Mouse (Mus musculus): ENCODE data around the gene Zfp819. TPM values are rescaled to one million over a fixed set of nuclear protein-coding genes. Genes with fewer than 3 reads are reported as not detected.

The Zfp819 gene
- not detected for polyA plus RNA-seq (2012; fragmentation: generic; extraction: Trizol)

DNA sequence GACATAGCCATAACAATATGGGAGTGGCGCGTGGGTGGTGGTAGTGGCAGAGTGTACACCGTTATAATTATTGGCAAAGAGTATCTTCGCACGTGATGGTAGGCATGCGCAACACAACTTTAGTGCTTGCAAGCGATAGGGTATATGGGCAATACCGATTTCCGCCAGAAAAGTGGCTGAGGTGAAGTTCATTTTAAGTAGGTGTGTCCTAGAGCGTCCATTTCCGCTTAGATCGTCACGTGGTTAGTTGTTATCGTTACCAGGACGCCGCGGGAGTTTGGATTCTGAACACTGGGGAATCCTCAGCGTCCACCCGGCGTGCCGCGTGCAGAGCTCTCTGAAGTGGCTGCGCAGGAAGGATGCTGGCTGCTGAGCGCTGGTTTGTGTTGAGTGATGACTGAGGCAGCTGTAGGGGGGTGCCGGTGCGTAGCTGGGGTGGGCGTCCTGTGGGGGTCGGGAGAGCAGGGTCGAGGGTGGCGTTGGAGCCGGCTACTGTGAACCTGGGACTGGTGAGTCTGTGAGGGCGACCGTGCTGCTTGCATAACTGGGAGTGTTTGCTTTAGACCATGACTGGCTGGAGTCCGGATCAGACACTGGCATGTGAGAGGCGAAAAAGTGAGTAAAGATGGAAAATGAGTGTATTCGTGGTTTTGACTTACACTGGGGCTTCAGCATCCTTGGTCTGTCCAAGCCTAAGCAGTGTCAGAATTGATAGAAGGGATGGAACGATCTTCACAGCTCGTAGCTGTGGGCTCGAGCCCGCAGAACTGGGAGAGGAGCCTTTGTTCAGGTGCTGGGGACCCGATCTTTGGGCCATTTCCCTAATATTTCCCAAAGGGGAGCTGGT, at the start of gene Zfp819:
TSS of gene Zfp819 (plus strand) at position 274 of the 847 bp plus-strand sequence.
- H3K4me2 ChIP-seq (ENCODE audit: low read depth), result no peak within 1 kb of the TSS
- TF ChIP-seq MYOD1 (IDR thresholded peaks at IDR 0.05; ENCODE audit: control insufficient read depth in 1 of 3, insufficient read length in 2 of 3, low read depth in 2 of 3) (no peak), TCF3 (IDR thresholded peaks at IDR 0.05; ENCODE audit: insufficient read length, low read depth) (no peak), TCF12 (IDR thresholded peaks at IDR 0.05; ENCODE audit: insufficient read depth, poor library complexity, severe bottlenecking) (no peak), MYOG (IDR thresholded peaks at IDR 0.05; ENCODE audit: control insufficient read depth in 1 of 3, insufficient read depth in 1 of 3, insufficient read length in 2 of 3, low read depth in 2 of 3) (no peak), POLR2A (IDR thresholded peaks at IDR 0.05; ENCODE audit: insufficient read length, low read depth) (no peak), CEBPB (IDR thresholded peaks at IDR 0.05; ENCODE audit: insufficient read depth, poor library complexity, severe bottlenecking) (no peak), USF1 (IDR thresholded peaks at IDR 0.05; ENCODE audit: low read depth) (no peak), E2F4 (IDR thresholded peaks at IDR 0.05; ENCODE audit: insufficient read depth) (no peak), MAX (IDR thresholded peaks at IDR 0.05; ENCODE audit: low read depth) (no peak), POLR2AphosphoS2 (IDR thresholded peaks at IDR 0.05; ENCODE audit: insufficient read length, low read depth) (no peak), SRF (IDR thresholded peaks at IDR 0.05; ENCODE audit: control insufficient read depth, insufficient read length, low read depth) (no peak), REST (IDR thresholded peaks at IDR 0.05; ENCODE audit: insufficient read depth, insufficient read length) (no peak)

GRCm38 (mm10) chr7:43562006-43562633, 44.8 kb upstream of the Zfp819 start, which contains the start of gene Zfp658:
Zfp658 (plus strand) TSS chr7:43562256.
- Histone ChIP-seq H3K79me2 (ENCODE audit: control insufficient read depth, insufficient read depth) (no peaks in the 10 kb centered on the region), H3ac (ENCODE audit: control insufficient read depth, insufficient read length) (peak within 1 kb of the TSS; percentile 19), H3K27me3 (ENCODE audit: control insufficient read depth, insufficient read depth, insufficient read length) (no peaks in the 10 kb centered on the region), H3K4me3 (peak within 1 kb of the TSS; percentile 56), H3K4me2 (ENCODE audit: low read depth) (peak within 1 kb of the TSS; percentile 97), H3K36me3 (ENCODE audit: control insufficient read depth, insufficient read depth) (no peaks in the 10 kb centered on the region)
- TF ChIP-seq POLR2AphosphoS2 (IDR thresholded peaks at IDR 0.05; ENCODE audit: insufficient read length, low read depth) (no peak), MYOG (IDR thresholded peaks at IDR 0.05; ENCODE audit: control insufficient read depth in 1 of 3, insufficient read depth in 1 of 3, insufficient read length in 2 of 3, low read depth in 2 of 3) (peak in 1 of 3 experiments; percentile 27), CEBPB (IDR thresholded peaks at IDR 0.05; ENCODE audit: insufficient read depth, poor library complexity, severe bottlenecking) (no peak), MAX (IDR thresholded peaks at IDR 0.05; ENCODE audit: low read depth) (no peak)

More for the DNA sequence above, at the start of gene Zfp819:
- Histone ChIP-seq H3ac (ENCODE audit: control insufficient read depth, insufficient read length) (no peak within 1 kb of the TSS), H3K4me3 (no peak within 1 kb of the TSS), H3K36me3 (ENCODE audit: control insufficient read depth, insufficient read depth) (no peaks in the 10 kb centered on the region), H3K27me3 (ENCODE audit: control insufficient read depth, insufficient read depth, insufficient read length) (no peaks in the 10 kb centered on the region), H3K79me2 (ENCODE audit: control insufficient read depth, insufficient read depth) (no peaks in the 10 kb centered on the region)

GRCm38 (mm10) chr7:43562651-43563070, 44.3 kb upstream of the Zfp819 start:
- H3ac ChIP-seq (ENCODE audit: control insufficient read depth, insufficient read length), result peak overlapping the region; percentile 19
- peak overlapping the region; percentile 97 for H3K4me2 ChIP-seq (ENCODE audit: low read depth)
- no peaks in the 10 kb centered on the region for H3K27me3 ChIP-seq (ENCODE audit: control insufficient read depth, insufficient read depth, insufficient read length)
- peak overlapping the region; percentile 56 for H3K4me3 ChIP-seq
- H3K79me2 ChIP-seq (ENCODE audit: control insufficient read depth, insufficient read depth), result no peaks in the 10 kb centered on the region
- TF ChIP-seq CEBPB (IDR thresholded peaks at IDR 0.05; ENCODE audit: insufficient read depth, poor library complexity, severe bottlenecking), result no peak
- TF ChIP-seq USF1 (IDR thresholded peaks at IDR 0.05; ENCODE audit: low read depth), result no peak
- H3K36me3 ChIP-seq (ENCODE audit: control insufficient read depth, insufficient read depth), result peaks cover under 1% of the 10 kb centered on the region

DNA sequence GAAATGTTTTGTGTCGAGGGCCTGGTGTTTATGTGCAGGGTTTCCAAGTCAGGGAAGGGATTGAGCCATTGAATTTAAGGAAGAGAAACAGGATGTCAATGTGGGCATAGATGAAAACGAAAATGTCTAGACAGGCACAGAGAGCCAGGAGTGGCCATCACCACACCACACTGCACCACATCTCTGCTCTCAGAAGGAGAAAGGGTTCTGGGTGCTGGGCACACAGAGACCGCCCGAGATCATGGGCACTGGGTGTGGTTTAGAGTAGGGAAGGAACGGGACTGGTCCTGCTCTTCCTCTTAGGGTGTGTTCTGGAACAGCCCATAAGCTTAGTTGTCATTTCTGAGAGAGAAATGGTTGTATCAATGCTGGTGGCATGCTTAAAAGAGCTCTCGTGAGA, 43.7 kb upstream of the Zfp819 start:
- peaks cover 4% of the 10 kb centered on the region for H3K36me3 ChIP-seq (ENCODE audit: control insufficient read depth, insufficient read depth)
- H3ac ChIP-seq (ENCODE audit: control insufficient read depth, insufficient read length), result peak overlapping the region; percentile 19
- TF ChIP-seq REST (IDR thresholded peaks at IDR 0.05; ENCODE audit: insufficient read depth, insufficient read length), result no peak
- TF ChIP-seq CEBPB (IDR thresholded peaks at IDR 0.05; ENCODE audit: insufficient read depth, poor library complexity, severe bottlenecking), result no peak
- TF ChIP-seq MAX (IDR thresholded peaks at IDR 0.05; ENCODE audit: low read depth), result no peak
- no peak for TF ChIP-seq E2F4 (IDR thresholded peaks at IDR 0.05; ENCODE audit: insufficient read depth)
- TF ChIP-seq TCF3 (IDR thresholded peaks at IDR 0.05; ENCODE audit: insufficient read length, low read depth), result no peak
- TF ChIP-seq SRF (IDR thresholded peaks at IDR 0.05; ENCODE audit: control insufficient read depth, insufficient read length, low read depth), result no peak
- no peak for TF ChIP-seq POLR2A (IDR thresholded peaks at IDR 0.05; ENCODE audit: insufficient read length, low read depth)
- peak overlapping the region; percentile 56 for H3K4me3 ChIP-seq
- no peaks in the 10 kb centered on the region for H3K79me2 ChIP-seq (ENCODE audit: control insufficient read depth, insufficient read depth)
- no peaks in the 10 kb centered on the region for H3K27me3 ChIP-seq (ENCODE audit: control insufficient read depth, insufficient read depth, insufficient read length)
- peak overlapping the region; percentile 97 for H3K4me2 ChIP-seq (ENCODE audit: low read depth)

DNA sequence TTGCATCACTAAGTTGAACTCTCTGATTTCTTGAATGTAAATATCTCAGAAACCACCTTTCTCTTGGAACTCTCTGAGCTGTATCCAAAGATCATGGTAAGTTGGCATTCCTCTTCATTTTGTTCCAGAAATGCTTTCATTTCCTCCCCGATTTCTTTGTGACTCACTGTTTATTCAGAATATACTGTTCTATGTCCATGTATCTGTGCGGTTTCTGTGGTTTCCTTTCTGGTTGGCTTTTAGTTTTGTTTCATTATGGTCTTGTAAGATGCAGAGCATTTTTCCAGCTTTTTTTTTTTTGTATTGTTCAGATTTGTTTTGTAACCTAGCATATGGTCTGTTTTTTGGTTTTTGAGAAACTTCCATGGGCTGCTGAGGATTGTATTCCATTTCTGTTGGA, 35.8 kb upstream of the Zfp819 start:
- Histone ChIP-seq H3K79me2 (ENCODE audit: control insufficient read depth, insufficient read depth) (no peaks in the 10 kb centered on the region), H3K36me3 (ENCODE audit: control insufficient read depth, insufficient read depth) (peaks cover 18% of the 10 kb centered on the region), H3K4me3 (no peak overlapping the region), H3ac (ENCODE audit: control insufficient read depth, insufficient read length) (no peak overlapping the region), H3K27me3 (ENCODE audit: control insufficient read depth, insufficient read depth, insufficient read length) (no peaks in the 10 kb centered on the region), H3K4me2 (ENCODE audit: low read depth) (no peak overlapping the region)
- no peak for TF ChIP-seq REST (IDR thresholded peaks at IDR 0.05; ENCODE audit: insufficient read depth, insufficient read length)
- TF ChIP-seq E2F4 (IDR thresholded peaks at IDR 0.05; ENCODE audit: insufficient read depth), result no peak
- no peak for TF ChIP-seq TCF12 (IDR thresholded peaks at IDR 0.05; ENCODE audit: insufficient read depth, poor library complexity, severe bottlenecking)
- 0 out of 2 replicates have a peak, but pooled peaks have one; percentile 33 for TF ChIP-seq CEBPB (IDR thresholded peaks at IDR 0.05; ENCODE audit: insufficient read depth, poor library complexity, severe bottlenecking)
- no peak for TF ChIP-seq MYOG (IDR thresholded peaks at IDR 0.05; ENCODE audit: control insufficient read depth in 1 of 3, insufficient read depth in 1 of 3, insufficient read length in 2 of 3, low read depth in 2 of 3)
- TF ChIP-seq MAX (IDR thresholded peaks at IDR 0.05; ENCODE audit: low read depth), result no peak
